Mouse (Mus musculus) brain, adult 2 months (tissue): ENCODE measurements around the gene Akap2.
A peak's percentile ranks its signal among the peaks of the same experiment; 100 is the strongest.

ENCODE experiments used
- DNase-seq: peaks from one replicate; pipeline ENCODE4 v3.0.0; 2011; ENCODE audit warnings: low read depth, low spot score

Akap2 gene

GRCm38 (mm10) chr4:57906708-57907107 lies 189.3 kb downstream of the Akap2 start:
- no peak for DNase-seq

GRCm38 (mm10) chr4:57908860-57909259 lies 191.4 kb downstream of the Akap2 start:
- DNase-seq: no peak

- no peak for DNase-seq
Observed at GRCm38 (mm10) chr4:57913021-57913420, 195.6 kb downstream of the Akap2 start.

GRCm38 (mm10) chr4:57914193-57915190 lies 197.0 kb downstream of the Akap2 start:
- peak; percentile 23 for DNase-seq

- peak; percentile 91 for DNase-seq
Observed at GRCm38 (mm10) chr4:57915216-57915965, 197.9 kb downstream of the Akap2 start.

GRCm38 (mm10) chr4:57916201-57916661 lies 198.8 kb downstream of the Akap2 start, which contains the start of gene D630039A03Rik:
TSS of gene D630039A03Rik (minus strand) at chr4:57916297.
- DNase-seq: peak; percentile 71

GRCm38 (mm10) chr4:57916711-57917110 lies 199.3 kb downstream of the Akap2 start:
- DNase-seq: no peak

- DNase-seq: no peak
Observed at GRCm38 (mm10) chr4:57919494-57920423, 202.3 kb downstream of the Akap2 start.

GRCm38 (mm10) chr4:57920522-57920921 lies 203.1 kb downstream of the Akap2 start:
- DNase-seq: no peak

- DNase-seq: no peak
Observed at GRCm38 (mm10) chr4:57922171-57922570, 204.7 kb downstream of the Akap2 start.

- no peak for DNase-seq
Observed at GRCm38 (mm10) chr4:57924556-57925071, 207.2 kb downstream of the Akap2 start.

- DNase-seq: peak; percentile 63
Observed at GRCm38 (mm10) chr4:57927464-57928205, 210.2 kb downstream of the Akap2 start.

GRCm38 (mm10) chr4:57930559-57931170 lies 213.2 kb downstream of the Akap2 start:
- DNase-seq: no peak

GRCm38 (mm10) chr4:57934181-57934580 lies 216.7 kb downstream of the Akap2 start:
- no peak for DNase-seq

GRCm38 (mm10) chr4:57937292-57937691 lies 219.8 kb downstream of the Akap2 start:
- no peak for DNase-seq

GRCm38 (mm10) chr4:57940631-57941030 lies 223.2 kb downstream of the Akap2 start:
- no peak for DNase-seq

- DNase-seq: no peak
Observed at GRCm38 (mm10) chr4:57942892-57943291, 225.4 kb downstream of the Akap2 start.
